Mouse (Mus musculus): ENCODE data around the gene Blm.

Gene Blm

DNA sequence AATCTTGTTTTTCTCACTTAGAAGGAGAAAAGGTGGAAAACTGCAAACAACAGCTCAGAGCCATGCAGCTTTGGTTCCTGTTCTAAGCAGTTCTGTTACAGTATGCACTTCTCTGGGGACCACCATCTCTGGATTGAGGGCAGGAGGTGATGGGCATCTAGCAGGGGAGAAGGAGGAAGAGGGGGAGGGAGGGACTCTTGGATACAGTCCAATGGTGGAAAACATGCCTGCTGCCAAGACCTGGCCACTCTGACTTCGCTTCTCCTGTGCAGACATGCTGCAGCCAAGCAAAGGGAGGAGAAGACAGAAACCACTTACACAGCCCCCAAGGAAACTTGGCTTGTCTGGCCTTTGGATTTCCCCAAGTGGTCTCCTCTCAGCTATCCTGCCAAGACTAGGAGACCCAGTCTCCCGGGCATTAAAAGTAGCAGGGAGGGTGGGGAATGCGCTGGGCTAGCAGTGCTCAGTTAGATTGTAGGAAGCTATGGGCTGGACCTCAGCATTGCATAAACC lies 77.0 kb downstream of the Blm start:
- no peak for DNase-seq

DNA sequence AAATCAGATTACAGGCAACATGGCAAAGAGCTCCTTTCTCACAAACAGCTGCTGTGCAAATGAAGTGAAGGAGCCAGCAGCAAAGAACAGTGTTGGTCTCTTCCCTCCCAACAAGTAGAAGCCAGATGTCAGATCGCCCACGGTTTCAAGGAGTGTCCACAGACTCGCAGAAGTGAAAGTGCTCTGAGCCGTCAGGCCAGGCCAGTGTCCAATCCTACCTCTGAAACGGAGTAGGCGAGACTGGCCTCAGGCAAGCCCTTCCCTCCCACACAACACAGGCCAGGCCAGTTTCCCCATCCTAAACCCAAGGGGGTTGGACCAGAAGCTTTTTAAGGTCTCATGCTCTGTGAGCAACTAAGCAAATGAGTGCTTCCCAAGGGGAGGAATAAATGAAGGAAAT lies 77.7 kb downstream of the Blm start:
- DNase-seq, result no peak

DNA sequence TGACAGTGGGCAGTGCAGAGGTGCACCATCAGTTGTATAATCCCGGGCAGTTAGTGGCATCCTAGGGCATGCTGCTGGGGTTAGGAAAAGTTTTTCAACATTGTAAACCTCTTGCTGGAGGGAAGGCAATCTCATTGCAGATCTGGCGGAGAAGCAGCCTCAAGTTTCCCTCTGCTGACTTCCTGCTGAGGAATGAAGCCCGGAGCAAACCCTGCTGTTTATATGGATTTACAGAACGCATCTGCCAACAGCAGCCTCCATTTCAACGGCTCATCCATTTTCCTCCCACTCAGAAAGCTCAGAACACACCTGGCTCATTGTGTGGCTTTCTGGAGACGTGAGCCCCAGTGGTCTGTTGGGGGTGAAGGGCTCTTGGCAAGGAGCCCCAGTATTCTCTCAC lies 78.6 kb downstream of the Blm start:
- DNase-seq, result no peak

DNA sequence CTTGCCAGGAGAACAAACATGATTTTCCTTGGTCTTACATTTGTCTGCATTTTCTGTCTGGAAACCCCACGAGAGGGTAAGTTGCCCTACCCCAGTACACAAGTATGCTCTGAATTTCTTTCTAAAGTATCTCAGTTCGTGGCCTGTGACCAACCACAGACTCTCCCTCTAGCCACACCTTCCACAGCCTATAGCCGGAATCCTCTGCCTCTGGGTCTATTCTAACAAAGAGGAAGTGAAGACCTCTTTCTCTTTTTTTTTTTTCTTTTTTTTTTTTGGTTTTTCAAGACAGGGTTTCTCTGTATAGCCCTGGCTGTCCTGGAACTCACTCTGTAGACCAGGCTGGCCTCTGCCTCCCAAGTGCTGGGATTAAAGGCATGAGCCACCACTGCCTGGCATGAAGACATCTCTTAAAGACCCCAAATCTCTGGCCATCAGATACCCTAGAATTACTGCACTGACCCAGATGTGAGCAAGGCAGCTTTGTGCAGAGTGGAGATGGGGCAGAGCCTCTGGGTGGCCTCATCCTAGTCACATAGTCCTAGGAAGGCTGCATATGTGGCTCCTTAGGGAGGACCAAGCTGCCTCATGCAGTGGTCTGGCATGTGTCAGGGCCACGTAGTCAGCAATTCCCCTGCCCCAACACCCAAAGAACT lies 79.3 kb downstream of the Blm start:
- DNase-seq, result no peak

DNA sequence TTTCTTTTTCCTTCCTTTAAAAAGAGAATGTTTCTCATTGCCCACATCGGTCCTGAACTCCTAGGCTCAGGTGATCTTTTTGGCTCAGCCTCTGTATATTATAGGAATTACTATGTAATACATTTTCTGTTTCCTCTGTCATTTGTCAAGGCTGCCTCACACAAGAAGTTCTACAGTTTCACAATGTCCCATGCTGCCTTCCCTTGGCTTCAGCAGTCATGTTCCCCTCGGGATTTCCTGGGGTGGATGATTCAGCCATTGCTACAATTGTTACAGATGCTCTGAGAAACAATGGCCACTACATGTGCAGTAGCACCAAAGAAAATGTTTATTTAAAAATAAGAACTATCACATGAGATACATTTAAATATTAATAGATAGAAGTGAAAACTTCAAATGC lies 80.1 kb downstream of the Blm start:
- no peak for DNase-seq

DNA sequence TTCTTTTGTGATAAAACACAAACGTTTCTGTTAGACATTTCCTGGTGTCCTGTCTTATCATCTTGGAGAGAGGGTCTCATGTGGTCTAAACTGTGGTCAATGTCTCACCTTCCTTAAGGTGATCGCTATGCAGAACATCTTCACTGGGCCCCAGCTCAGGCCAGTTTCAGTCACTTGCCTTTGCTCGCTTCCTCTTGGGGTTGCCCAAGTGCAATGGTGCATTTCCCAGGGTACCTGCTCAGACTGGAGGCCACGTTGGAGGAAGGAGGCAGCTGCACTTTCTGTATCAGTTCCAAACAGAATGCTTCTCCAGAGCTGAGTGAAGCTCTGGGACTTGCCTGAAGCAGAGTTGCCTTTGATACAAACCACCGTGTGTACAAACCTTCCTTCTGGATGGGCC lies 80.9 kb downstream of the Blm start:
- no peak for DNase-seq

DNA sequence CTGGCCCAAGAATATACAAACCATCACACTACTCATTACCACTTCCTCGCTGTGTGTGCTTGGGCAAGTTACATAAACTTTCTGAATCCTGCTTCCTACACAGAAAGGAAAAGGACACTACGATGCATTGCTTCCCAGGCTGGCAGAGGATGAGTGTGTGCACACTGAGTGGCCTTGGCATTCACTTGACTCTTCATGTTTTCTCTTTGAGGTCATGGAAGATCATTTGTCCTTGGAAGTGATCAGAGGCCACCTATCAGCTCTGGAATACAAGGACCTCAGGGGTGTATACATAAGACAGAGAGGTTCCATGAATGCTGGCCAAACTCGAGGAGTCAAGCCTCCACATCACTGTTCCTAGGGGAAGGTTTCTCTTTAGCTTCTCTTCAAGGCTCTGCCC lies 81.8 kb downstream of the Blm start:
- DNase-seq, result no peak

DNA sequence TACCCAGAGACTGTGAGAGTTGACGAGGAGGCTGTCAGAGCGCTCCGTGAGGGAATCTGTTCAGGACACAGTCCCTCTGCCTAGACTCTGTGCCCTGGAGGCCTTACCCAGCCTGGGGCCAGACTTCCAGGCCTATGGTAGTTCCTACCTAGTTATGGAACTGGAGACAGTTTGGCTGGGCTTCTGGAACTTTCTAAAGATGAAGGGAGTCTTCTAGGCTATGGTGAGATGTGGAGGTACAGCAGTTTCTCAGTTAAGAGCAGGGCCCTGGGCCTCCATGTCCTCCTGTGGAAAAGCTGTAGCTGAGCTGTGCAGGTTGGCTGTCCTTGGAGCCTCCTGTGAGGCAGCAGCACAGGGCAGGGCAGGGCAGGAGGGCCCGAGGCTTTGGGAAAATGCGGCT lies 82.7 kb downstream of the Blm start:
- DNase-seq, result no peak

DNA sequence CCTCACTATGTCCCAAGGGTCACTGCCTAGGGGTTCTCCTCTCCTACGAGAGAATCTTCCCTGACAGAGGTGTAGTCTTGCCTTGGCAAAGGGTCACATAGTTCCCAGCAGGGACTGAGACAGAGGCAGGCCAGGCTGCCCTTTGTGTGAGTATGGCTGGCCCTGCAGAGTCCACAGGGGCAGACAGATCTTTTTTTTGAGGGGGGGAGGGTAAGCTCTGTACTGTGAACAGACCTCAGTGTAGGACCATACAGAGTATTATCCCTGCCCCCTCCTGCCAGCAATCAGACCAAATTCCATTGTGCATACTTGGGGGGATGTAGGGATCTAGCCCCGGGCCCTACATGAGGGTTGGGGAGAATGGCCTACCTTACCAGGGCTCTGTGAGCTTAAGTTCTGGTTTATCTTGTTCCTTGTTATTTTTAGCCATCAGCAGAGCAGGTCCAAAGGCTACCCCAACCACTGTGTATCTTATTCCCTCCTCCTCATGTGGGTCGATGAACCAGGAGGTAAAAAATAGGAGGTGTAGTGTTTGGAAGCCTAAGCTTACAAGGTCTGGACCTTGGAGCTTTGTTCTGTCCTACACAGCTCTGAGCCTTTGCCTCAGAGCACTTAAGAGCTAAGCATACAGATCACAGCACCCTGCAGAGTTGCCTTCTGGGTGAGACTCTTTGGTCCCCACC lies 83.2 kb downstream of the Blm start:
- DNase-seq, result no peak

DNA sequence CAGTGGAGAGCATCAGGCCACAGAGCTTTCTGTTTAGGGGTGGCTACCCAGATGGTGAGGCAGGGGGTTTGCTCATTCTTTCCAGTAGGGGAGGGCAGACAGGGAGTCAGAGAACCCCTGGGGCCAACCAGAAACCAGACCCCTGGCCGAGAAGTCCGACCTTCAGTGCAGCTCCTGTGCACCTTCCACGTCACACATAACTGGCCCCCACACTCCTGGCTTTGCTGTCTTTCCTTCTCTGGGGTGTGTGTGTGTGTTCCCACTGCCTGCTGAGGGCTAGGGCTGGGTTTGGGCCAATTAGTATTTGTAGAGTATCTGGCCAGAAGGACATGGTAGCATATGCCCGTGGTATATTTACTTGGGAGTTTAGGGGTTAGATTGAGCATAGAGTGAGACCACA lies 84.6 kb downstream of the Blm start:
- DNase-seq, result no peak

DNA sequence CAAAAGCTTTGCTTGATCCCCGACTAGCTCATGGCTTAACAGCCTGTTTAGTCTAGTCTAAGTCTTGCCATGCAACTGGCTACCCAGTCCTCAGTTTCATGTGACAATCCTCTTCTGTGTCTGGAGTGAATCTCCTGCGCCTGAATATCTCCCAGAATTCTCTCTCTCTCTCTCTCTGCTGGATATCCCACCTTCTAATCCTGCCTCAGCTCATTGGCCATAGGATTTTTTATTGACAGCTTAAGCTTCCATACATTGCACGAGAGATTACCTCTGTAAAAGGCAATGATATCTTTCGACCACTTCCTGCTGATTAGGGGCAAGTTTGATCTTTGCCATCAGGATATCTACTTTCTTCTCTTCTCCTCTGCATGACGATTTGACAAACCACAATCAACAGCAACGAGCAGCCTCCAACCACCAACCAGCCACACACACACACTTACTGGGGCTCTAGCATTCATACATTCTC lies 85.3 kb downstream of the Blm start:
- DNase-seq, result no peak

DNA sequence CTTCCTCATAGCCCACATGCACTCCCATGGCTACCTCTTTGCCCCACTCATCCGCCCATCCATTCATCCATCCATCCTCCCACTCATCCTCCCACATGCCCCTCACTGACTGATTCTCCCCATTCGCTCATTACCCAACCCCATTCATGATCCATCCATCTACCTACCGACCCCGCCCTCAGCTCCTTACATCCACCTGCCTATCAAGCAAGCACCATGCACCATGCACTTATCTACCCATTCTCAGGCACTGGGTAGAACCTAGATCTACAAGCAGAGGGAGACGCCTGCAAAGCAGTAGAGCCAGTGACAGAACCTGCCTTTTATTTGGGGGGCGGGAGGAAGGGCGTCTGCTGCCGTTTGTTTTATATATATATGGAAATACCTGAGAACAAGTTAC lies 87.6 kb downstream of the Blm start:
- no peak for DNase-seq

DNA sequence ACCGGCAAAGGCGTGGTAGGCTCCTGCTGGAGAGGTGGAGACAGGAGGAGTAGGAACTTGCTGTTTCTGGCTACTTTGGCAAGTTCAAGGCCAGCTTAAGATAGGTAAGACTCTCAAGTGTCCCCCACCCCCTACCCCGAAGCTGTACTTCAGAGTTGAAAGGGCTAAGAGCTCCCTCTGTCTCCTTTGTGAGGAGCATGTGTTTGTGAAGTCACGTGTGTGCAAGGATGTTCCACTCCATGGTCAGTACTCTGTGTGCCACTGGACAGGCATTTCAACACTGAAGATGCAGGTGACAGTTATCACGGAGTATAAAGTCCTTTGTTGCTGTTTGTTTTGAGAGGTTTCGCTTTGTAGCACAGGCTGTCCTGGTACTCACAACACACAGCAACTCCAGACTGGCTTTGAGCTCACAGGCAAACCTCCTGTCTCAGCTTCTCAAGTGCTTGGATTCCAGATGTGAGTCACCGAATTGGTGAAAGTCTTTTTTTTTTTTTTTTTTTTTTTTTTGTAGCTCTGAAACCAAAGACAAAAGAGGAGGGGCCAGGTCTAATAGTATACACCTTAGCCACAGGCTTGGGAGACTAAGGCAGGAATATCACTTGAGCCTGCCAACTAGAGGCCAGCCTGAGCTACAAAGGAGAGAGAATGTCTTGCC lies 88.6 kb downstream of the Blm start:
- DNase-seq, result no peak

DNA sequence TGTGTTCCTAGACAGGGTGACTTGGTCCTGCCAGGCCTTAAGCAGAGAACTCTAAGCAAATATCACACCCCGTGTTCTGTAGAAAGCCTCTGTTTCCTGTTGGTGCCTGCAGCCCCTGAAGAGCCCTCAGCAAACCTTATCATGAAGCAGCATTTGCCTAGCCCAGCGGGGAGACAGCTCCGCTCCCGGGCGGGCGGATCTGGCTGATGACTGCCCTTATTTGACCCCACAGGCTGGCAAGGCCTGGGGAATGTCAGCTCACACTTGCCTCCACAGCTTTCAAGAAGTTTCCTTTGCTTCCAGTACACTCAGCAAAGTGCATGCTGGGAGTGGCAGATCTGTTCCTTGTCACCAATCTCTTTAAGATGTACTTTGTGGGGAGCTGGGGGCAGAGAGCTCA lies 89.4 kb downstream of the Blm start:
- DNase-seq, result no peak

DNA sequence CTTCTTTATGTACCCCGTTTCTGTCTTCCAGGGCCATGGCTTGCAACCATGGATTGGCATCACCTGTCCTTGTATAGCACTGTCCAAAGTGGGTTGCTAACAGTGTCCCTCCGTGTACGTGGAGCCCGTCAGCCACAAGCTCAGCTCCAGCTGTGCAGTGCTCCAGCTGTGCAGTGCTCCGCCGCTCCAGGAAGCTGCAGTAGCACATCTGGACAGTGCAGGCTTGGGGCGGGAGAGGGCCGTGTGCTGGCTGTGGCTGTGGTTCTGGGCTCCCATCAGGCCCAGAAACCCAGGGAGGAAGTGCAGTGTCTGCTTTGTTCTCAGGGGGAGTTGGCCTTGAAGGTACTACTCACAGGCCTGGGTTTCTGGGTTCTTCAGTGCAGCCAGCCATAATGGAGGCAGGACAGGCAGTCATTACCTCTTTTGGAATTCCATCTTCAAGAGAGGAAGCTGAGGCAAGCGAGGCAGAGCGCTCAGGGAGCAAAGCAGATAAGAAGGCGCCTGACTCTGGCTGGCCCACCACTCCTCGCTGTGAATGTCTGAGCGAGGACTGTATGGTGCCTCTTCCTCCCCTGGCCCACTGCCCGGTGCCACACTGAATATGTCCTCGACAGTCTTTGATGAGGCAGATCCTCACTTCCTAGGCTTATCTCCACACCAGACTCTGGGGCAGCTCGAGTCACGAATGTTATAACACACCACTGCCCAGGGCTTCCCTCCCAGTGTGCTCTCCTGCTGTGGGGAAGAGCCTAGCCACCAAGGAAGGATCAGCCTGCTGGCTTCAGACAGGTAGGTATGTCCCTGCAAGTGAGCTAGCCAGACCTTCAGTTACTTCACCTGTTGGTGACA lies 90.3 kb downstream of the Blm start:
- no peak for DNase-seq

DNA sequence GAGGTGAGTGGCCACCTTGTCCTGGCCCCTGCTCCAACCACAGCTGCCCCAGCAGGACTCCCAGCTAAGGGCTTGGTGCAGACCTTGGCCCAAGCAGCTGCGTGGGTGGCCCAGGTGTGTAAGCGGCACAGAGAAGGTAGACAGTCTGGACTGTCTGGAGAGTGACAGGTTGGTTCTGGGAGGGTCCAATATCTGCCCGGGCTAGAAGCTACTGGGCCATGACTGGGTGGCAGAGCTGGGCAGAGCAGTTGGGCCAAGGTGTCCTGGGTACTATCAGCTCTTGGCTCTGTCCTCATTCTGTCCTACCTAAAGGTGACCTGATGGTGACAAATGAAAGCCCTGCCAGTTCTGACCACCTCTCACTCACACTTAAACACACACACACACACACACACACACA lies 91.8 kb downstream of the Blm start:
- no peak for DNase-seq

DNA sequence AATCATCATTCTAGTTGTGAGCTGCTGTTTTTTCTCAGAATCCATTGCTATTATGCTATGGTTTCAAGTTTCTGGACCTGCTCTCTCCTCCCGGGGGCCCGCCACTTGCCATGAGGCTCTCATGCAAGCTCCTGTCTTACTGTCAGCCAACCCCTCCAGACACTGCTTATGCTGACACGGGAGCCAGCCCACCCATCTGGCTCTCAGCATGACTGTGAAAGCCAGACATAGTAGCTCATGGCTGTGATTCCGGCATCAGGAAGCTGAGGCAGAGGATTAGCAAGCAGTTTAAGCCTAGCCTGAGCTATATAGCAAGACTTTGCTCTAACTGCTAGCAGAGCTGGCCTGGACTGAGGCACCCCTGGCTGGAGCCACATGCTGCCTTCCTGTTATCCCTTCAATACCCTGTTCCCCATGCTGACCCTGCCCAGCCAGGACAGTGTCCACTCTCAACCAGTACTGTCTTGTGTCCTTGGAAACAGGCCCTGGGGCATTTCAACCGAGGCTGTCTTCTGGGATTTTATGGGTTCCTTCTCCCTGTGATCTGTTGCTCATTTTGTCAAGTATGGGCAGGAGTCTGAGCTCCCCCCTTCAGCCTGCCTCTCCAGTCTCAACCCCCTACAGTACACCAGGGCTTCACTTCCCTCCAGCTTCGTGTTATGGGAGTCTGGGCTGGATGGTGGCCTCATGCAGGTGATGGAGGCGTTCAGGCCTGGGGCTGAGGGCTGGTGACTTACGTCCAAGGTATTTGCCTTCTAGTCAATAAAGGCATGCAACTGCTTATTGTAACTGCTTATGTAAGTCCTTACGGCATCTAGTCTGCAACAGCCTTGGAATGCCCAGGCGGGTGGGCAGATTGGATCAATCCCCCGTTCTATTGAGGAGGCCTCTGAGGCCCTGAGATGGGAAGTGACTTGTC lies 92.7 kb downstream of the Blm start:
- no peak for DNase-seq

DNA sequence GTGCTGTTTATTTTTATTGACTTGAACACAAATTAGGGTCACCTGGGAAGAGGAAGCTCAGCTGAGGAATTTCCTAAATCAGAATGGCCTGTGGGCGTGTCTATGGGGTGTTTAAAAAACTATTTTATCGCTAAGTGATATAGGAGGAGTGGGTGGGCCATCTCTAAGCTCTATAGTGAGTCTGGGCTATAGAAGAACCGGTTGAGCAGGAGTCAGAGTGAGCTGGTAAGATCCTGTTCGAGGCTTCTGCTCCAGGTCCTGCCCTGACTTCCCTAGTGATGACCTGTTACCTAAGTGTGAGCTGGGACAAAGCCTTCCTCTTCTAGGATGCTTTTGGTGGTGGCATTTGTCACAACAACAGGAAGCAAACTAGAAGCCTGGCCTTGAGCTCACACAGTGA lies 94.2 kb downstream of the Blm start:
- DNase-seq, result no peak

DNA sequence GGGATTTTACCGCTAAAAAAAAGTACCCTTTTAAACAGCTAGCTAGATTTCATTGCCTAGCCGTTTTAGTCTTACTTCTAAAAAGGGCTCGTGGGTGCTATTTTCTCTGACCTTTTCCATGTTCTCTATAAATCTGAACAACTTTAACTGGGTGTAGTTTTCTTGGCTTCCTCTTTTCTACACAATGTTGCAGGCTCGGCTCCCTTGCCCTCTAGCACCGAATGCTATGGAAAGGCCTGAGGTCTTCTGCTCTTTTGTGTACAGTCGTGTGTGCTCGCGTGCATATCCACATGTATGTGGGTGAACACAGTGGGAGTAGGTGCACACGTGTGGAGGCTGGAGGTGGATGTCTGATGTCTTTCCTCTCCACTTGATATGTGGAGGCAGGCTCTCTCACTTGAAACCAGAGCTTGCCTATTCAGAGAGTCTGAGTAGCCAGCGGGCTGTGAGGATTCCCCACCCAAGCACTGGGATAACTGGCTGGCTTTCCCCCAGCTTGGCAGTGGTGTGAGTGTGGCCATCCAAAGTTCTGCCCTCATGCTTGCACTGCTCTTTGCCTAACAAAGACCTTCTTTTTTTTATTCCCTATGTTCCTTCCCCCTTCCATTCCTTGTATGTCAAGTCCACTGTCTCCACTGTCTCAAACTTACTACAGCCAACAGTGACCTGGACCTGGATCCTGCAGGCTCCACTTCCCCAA lies 95.0 kb downstream of the Blm start:
- DNase-seq, result no peak

DNA sequence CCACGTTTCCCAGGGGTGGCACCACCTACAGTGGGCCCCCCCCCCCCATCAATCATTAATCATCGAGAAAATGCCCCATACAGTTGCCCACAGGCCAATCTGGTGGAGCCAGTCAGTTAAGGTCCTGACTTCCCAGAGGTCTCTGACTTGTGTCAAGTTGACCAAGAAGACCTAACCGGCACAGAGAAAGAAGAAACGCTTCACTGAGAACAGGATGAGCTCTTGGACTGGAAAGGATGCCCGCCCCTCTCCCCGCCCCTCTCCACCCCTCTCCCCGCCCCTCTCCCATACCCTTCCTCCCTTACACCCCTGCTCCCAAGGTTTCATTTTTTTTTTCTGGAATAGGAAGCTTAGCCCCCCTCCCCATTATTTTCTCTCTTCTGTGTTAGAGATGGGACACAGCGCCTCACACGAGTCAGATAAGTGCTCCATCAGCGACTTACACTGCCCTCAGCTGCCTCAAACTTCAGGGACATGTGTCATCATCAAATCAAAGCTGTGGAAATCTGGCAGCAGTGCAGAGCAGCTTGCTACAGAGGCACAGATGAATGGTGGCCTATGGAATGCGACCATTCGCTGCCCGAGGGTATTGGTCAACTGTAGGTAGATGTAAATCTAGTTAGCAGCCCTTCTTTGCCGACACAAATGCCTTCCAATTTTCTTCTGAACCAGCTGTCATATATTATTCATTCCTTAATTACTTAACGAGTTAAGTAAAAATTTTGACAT lies 95.7 kb downstream of the Blm start:
- no peak for DNase-seq

DNA sequence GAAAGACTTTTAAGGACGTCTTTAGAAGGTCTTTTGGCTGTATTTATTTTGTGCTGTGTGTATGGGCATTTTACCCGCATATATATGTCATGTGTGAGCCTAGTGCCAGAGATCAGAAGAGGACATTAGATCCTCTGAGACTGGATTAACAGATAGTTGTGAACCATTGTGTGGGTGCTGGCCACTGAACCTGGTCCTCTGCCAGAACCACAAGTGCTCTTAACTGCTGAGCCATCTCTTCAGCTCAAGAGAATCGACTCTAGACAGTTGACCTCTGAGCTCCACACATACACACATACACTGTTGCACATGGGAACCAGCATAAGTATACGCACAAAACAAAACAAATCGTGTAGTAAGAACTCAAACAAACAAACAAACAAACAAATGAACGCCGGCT lies 98.3 kb downstream of the Blm start:
- DNase-seq, result no peak
